Mouse (Mus musculus): ENCODE measurements around the gene D10Wsu102e.
"Not testable (repeated sequence)": the region's sequence is repeated elsewhere in the genome, so short reads cannot be mapped to it uniquely, and the experiment has no call there.

- TF ChIP-seq MAX (IDR thresholded peaks at IDR 0.05; ENCODE audit: low read depth); REST (IDR thresholded peaks at IDR 0.05; ENCODE audit: insufficient read depth, insufficient read length); POLR2AphosphoS2 (IDR thresholded peaks at IDR 0.05; ENCODE audit: insufficient read length, low read depth); POLR2A (IDR thresholded peaks at IDR 0.05; ENCODE audit: insufficient read length, low read depth): not testable (repeated sequence)
Measured at GRCm38 (mm10) chr10:83351779-83352178, 8.2 kb upstream of the D10Wsu102e start.
